Mouse (Mus musculus) 3134 (cell line): ENCODE data around the gene Pabpc1l.

Source experiments
- DNase-seq: peaks from one replicate; pipeline ENCODE4 v3.0.0-alpha.2; 2011; ENCODE audit warnings: low spot score; ENCODE audit not compliant: insufficient read length; ENCODE audit errors: extremely low read depth

Pabpc1l gene

DNA sequence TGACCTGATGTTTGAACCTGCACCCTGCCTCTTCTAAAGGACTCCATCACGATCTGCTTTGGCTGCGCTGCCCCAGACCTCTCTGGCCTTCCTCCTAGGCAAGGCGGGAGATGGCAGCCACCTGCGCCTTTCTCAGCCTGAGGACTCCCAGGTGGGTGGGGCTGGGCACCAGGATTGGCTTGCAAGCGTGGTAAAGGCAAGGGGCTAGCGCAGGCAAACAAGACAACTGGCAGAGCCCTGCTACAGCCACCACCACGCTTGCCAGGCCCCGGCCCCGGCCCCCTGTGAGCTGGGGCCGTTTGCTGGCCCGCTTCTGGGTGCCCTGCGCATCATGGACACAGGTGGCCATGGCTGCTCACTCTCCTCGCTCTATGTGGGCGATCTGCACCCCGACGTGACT, at the start of gene Pabpc1l:
TSS of gene Pabpc1l (plus strand) at position 301 of the 400 bp plus-strand sequence.
- DNase-seq: no peak

DNA sequence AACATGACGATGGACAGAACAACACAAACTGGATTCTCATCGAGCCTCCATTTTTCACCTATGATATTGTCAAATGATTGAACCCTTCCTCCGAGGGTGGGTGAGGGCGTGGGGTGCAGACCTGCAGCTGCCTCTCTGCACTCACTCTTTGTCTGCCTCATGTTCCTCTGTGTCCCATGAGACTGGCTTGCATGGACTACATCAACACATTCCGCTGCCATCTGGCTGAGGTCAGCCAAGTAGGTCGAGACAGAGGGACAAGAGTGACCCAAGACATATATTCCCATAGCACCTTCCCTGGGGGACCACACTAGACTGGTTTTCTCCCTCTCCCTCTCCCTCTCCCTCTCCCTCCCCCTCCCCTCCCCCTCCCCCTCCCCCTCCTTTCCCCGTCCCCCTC, 48.8 kb upstream of the Pabpc1l start:
- DNase-seq: no peak

DNA sequence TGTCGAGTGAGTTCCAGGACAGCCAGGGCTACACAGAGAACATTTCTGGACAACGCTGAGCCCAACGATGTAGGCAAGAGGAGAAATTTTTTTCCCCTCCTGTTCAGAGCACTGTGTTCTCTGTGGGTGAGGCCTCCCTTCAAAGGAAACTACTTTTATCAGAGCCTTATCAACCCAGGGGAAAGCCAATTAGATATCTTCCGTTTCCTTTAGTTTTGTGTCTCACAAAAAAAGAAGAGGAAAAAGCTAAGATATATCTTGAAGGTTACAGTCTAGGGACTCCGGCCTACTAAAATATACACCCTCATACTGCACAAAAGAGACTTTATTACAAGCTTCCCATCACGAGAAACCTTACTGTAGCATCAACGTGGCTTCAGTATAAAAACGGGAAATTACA, 38.0 kb upstream of the Pabpc1l start:
- no peak for DNase-seq

DNA sequence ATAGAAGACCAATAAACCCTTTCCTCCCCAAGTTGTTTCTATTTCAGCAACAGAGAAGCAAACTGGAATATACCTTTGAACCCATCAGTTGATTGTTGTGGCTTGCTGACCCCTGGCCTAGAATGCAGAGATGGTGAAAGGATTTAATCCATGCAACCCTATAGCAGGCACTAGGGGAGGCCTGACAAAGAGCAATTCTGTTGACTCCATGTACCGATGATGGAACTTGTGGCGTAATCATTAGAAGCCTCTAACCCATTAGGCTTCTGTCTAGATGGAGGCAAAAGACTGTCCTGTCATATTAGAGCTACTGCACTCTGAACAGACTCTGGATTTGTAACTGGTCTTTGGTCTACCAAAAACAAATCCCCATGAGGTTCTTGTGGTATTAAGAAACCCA, 32.4 kb upstream of the Pabpc1l start:
- DNase-seq: no peak

DNA sequence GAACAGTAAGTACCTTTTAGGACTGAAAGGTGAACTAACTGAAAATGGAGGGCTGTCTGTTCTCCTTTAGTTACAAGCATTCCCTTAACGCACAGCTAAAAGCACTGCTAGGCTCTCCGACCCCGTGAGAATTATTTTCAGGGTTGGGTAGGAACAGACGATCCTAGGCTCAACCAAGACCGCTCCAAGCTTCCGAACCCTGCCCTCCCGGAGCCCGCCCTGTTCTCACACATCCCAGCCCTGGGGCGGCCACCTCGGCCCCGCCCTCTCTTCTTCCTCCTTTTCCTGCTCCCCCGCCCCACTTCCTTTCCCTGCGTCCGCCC, 30.6 kb upstream of the Pabpc1l start, which contains the start of gene Ywhab:
TSS of gene Ywhab (plus strand) at position 307 of the 323 bp plus-strand sequence.
- DNase-seq: no peak

DNA sequence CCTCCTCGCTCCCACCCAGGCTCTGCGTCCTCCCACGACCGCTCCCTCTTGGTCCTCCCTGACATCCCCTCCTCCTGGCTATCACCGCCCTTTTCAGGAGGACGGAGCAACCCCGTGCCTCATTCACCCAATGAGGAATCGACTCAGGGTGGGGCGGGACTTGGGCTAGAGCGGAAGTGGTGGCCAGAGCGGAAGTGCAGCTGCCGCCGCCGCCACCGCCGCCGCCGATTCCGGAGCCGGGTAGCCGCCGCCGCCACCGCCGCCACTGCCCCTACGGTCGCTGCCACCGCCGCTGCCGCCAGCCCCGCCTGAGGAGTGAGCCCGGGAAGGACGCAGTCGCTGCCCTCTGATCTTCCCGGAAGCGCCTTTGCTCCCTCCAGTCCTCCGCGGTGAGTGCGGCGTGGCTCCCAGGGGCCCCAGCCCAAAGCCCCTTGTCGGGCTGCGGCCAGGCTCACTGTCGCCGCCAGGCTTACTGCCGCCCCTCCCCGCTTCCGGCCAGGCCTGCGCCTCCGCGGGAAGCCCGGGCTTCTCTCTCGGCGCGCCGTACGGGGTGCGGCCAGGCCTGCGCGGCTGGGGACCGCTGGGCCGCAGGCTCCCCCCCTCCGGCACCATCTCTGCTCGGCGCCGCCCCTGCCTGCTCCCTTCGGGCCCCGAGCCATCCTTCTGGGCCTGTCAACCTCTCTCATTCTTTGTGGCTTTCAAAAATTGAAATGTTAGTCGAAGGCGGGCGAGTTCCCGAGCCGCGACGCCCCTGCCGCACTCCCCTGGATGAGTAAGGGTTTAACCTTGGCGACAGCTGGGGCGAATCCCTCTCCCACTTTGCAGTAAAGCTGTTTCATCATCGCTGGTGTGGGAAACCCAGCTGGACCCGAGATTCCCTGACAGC, 30.0 kb upstream of the Pabpc1l start:
- DNase-seq: peak; percentile 97

DNA sequence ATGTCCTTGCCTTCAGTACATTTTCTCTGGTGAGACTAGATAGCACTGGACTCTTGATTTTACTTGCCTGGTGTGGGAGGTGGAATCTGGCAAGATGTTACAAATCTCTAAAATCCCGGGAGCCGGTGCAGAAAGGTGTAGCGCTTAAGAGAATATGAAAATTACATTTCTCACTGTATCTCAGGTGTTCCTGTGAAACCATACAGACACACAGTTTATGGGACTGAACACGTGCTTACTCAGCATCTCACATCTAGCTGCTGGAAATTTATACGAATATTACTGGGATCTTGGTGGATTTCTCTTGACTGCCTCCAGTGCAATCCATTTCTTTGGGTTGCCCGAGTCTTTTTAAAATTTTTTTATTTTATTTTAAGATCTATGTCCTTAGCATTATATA, 29.0 kb upstream of the Pabpc1l start:
- no peak for DNase-seq

DNA sequence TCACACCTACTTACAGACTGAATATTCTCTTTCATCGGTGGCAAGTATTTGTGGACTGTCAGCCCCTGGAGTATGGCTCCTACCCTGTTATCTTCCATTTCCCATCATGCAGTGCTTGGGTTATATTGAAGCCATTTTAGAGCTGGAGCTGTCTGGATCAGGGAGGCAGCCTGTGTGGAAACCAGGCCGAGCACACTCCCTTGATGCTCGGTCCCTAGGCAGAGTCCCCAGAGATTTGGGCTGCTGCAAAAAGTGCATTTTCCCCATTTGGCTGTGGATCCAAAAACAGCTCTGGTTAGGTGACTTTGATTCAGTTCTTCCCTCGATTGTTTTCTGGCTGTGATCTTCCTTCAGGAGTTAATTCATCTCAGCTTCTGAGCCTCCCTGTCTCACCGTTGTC, 28.4 kb upstream of the Pabpc1l start:
- DNase-seq: no peak

DNA sequence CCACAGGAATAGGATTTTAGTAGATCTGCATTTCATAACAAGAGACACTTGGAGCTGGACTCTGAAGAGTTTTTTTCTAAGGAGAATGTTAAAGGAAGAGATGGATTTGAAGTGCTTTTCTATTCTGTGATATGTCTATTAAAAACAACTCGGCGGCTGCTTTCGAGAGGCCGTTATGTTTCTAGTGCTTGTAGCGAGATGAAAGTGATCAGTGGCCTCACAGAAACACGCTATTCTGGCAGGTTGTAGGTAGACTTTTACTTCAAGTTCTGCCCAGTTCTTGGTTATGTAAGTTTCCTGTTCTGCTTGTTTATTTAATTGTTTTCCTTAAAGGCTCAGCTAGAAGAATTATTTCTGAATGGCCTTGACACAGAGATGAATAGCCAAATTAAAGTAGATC, 26.3 kb upstream of the Pabpc1l start:
- no peak for DNase-seq

DNA sequence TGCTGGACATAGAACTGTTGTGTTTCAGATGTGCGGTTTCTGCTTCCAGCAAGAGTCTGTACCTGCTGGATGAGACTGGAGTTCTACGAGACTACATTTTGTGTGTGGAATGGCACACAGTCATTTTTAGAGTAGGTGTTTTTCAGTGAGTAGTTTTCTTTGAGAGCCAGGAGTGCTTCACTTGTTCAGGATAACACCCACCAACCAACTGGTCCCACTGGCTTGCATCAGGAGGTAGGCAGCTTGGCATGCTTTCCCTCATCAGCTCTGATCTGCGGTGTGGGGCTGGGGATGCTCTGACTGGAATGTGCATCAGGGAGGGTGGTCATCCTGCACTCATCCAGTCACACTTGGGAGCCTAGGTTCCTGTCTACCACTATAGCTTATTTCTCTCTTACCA, 22.6 kb upstream of the Pabpc1l start:
- DNase-seq: no peak

DNA sequence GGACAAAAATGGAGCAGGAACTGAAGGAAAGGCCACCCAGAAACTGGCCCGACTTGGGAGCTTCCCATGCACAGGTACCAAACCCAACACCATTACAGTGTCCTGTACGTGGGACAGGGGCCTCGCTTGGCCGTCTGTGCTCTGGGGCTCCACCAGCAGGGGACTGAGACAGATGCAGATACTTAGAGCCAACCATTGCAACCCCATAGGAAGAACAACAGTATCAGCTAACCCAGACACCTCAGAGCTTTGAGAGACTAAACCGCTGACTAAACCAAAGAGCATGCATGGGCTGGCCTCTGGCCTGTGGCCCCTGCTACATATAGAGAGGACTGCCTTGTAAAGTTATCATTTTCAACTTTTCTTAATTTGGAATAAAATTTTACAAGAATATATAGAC, 20.7 kb upstream of the Pabpc1l start:
- DNase-seq: no peak

DNA sequence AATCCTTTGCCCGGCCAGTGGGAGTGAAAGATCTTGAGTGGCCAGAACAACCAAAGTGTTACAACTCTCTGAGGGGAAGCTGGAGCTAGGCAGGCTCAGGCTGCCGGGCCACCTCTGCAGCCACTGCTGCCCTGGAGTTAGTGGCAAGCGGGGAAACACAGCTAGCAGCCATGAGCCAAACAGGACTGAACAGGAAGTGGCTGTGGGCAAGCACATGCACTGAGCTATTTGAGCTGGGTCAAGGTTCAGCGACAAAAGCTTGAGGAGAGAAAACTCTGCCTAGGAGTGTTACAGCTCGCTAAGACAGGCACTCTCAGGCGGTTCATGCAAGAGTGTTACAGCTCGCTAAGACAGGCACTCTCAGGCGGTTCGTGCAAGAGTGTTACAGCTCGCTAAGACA, 18.3 kb upstream of the Pabpc1l start:
- peak; percentile 23 for DNase-seq

DNA sequence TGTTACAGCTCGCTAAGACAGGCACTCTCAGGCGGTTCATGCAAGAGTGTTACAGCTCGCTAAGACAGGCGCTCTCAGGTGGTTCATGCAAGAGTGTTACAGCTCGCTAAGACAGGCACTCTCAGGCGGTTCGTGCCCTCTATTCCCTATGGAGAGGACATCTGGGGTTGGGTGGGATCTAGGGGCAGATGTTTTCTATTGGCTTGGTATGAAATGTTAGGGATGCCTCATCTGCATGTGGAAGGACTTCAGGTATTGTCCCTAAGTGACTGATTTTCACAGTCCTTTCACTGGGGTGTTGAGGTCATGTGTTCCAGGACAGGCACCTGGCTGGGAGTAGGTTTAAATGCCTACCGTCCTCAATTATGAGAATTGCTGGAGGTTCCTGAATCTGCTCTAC, 17.7 kb upstream of the Pabpc1l start:
- DNase-seq: no peak

DNA sequence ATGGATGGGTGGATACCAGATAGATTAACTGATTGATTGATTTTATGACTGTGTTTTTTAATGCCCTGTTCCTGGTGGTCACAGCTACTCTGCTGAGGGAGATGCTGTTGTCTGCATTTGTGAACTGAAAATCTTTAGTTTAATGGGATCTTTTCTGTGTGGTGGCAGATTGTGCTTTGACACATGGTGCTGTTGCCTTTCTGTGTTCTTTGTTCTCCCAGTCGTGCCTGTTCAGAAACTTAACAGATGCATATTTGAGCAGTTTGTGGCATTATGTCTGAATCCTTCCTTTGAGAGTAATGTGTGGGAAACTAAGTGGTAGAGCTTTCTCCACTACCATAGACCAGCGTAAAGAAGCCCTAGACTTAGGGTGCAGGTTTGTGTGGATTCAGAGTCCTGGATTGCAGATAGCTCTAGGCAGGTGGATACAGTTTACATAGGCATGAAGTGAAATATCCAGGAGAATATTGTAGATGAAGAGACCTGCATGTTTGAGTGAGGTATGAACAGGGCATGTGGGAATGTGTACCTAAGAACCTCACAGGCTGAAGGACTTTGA, 17.2 kb upstream of the Pabpc1l start:
- DNase-seq: no peak

DNA sequence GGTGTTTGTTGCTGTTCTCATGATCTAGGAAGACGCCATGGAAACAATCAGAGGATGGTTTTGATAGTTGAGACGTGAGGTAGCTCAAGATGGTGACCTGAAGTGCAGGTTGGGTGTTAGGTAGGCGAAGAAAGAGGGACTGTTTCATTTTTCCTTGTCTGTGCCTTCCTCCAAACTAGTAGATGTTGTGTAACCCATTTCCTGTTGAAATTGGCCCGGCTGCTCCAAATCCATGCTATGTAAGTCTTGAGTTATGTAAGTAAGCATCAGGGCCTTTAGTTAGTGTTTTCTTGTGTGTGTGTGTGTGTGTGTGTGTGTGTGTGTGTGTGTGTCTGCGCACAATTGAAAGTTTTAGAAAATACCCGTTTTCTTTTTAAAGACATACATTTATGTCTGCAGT, 16.0 kb upstream of the Pabpc1l start:
- DNase-seq: peak; percentile 52

DNA sequence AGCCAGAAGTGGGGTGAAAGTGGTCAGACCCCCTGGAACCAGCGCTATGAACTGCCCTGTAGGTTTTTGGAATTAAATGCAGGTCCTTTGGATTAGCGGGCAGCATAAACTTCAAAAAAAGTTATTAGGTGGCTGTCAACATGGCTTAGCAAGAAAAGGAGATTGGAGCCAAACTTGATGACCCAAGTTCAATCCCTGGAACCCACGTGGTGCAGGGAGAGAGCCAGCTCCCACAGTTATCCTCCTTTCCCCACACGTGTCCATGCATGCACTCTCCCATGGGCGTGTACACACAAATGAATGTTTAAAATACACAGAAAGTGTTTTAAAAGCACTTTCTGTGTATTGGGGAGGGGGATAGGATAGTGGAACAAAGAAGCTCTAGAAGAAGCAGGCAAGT, 14.8 kb upstream of the Pabpc1l start:
- DNase-seq: no peak

DNA sequence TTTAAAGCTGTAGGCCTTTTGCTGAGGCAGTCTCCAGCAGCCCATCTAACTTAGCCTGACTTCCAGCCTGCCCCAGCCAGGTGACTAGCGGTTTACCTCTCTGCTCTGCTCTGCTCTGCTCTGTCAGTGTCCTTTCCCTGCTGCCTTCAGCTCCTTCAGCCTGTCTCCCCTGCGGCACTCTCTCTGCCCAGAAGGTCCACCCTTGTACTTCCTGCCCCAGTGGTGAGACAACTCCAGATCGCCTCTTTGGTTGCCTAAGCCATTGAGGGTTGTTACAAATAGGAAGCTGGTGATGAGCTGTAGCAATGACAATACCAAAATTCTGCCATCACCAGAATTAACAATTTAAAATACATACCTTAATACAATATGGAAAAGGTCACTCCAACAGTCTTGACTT, 14.3 kb upstream of the Pabpc1l start:
- DNase-seq: no peak

DNA sequence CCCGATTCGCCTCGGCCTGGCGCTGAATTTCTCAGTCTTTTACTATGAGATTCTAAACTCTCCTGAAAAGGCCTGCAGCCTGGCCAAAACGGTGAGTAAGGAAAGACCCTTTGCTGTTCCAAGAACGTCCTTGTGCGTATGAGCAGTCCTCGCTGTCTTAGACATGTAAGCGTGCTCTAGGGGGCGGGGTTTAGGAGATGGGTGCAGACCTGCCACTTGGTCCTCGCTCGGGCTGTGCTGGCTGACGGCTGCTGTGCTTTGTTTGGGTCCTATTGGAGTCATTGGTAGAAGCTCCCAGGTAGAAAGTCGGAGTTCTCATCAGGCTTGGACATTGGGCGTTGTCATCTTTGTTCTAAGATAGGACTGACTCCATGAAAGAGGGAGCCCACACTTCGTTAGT, 9.9 kb upstream of the Pabpc1l start:
- DNase-seq: no peak

DNA sequence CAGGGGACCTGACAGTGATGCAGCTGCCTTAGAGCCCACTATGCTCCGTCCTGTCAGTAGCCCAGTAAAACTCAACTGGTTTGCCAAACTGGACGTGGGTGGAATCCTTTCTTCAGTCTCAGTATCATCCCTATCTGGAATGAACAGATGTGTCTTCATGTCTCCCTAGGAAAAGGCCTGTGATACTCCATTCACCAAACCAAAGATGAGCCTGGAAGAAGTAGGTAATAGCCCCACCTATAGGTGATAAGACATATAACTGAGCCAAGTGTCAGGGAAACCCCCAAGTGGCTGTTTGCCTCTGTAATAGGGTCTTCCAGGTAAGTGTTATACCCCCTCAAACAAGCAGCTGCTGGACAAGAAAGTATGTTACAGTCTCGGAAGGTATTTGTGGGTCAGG, 6.3 kb upstream of the Pabpc1l start:
- no peak for DNase-seq

DNA sequence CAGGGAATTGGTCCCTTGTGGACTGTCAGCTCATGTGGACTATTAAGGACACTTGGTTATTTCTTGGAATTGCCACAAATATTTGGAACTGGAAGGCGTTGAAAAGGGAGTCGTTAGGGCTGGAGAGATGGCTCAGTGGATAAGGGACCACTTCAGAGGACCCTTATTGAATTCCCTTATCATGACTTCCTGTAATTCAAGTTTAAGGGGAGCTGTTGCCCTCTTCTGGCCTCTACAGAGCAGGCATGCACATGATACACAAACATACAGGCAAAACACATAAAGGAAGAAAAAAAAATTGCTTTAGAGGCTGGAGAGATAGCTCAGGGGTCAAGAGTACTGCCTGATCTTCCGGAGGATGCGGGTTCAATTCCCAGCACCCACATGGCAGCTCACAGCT, 5.3 kb upstream of the Pabpc1l start:
- DNase-seq: no peak

DNA sequence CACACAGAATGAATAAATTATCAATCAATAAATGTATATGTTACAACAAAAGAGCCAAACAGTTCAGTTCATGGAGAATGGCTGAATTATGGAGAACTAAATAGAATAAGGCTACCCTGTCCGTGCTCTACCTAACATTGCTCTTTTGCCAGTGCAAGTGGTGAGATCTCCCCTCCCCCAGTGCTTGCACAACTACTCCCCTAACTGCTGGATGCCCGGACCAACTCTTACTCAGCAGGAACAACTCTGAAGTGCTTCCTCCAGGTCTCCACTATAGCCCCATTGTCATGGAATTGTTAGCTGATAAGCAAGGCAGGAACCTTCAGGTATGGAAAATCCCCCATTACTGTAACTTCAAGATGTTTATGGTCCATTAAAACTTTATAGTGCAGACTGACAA, 3.1 kb upstream of the Pabpc1l start:
- DNase-seq: no peak

DNA sequence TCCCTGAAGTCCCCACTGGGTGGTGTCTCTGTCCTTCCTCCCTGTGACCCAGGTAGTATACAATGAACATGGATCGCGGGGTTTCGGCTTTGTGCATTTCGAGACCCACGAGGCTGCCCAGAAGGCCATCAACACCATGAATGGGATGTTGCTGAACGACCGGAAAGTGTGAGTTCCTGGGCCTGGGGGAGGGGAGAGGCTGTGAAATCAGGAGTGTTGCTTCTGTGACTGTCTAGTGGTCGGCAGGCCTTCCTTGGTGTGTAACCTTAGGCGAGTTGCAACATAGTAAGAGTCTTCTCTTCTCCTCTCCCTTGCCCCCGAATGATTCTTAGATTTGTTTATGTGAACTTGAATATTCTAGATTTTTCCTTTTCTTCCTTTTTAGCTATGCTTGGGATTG, 5.9 kb downstream of the Pabpc1l start:
- DNase-seq: no peak

DNA sequence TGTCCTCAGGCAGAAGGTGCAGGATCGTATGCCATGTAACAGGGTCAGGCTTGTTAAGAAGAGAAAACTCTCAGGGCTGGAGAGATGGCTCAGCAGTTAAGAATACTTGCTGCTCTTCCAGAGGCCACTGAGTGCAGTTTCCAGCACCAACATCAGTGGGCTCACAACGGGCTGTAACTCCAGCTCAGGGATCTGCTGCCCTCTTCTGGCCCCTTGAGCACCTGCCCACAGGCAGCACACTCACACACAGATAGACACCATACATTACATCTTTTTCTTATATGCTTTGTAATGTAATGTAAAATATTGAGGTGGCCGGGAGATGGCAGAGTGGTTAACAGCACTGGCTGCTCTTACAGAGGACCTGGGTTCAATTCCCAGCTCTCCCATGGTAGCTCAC, 7.7 kb downstream of the Pabpc1l start:
- no peak for DNase-seq
